Mouse (Mus musculus): Measurements from ENCODE around the gene Cers6. TPM values are rescaled to one million over a fixed set of nuclear protein-coding genes. Genes with fewer than 3 reads are reported as not detected.

The Cers6 gene
- polyA plus RNA-seq, 1 experiment from 2014 or later = 26.8 TPM

Other genes starting within 250 kb of the Cers6 start
- not detected in 2 replicates for gene 4932414N04Rik, start 205.0 kb upstream of the Cers6 start, polyA plus RNA-seq (2014; fragmentation: Nextera tagmentation; extraction: Ambion mirVana)

Data from limb, embryonic 11.5 days (tissue).